Mouse (Mus musculus) mature B cell (primary cell): ENCODE measurements around the gene Susd1.

Source experiments
- in situ Hi-C: fragments of 300-500 bp; cut with MboI; formaldehyde crosslinking; loops from 2 replicates; pipeline ENCODE4 v1.14.3; 2019

Gene Susd1

DNA sequence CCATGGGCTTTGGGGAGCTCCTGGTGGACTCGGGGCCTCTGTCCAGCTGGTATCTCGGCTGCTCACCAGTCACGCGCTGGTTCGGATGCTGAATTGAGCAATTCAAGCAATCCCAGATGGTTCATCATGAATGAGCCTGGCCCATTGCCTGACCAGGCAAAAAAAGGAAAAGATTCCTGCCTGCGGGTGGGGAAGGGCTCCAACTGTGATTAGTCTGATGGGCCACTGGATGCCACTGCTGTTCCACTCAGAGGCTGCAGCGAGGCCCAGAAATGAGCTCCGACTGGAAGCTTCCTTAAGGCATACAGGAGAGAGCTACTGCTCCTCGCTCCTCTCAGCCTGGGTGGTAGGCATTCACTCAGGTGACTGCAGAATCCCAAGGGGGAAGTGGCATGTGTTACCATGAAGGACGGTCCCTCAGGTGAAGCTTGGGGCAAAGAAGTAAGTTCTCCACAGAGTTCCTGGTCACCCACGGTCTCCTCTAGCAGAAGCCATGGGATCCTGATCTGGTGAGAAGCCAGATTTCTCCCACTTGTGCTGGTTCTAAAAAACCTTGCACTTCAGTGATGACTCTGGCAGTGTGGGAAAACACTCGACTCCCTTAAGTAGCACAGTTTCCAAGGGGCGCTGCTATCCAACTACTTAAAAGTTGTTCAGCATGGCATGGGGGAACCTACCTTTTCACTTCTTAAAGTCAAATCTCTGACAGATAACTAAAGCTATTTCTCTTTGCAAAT, 57.3 kb downstream of the Susd1 start:
- in situ Hi-C loops: no loop called here

DNA sequence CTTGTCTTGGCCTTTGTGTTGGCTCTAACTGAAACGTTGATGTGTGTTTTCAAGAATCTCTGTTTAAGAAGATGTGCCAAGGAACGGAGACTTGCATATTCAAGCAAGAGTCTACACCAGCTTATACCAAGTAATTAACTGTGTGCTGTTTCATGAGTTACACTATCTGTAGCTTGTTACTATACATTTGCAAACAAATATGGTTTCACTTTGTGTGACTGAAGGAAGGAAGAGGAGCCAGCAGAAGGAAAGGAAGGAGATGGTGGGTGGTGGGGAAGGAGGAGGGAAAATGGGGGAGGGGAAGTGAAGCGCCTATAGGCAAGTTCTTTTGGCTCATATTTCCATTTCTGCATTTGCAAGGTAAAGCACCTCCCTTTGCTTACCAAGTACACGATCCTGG, 58.0 kb downstream of the Susd1 start:
- in situ Hi-C loops: no loop called here

DNA sequence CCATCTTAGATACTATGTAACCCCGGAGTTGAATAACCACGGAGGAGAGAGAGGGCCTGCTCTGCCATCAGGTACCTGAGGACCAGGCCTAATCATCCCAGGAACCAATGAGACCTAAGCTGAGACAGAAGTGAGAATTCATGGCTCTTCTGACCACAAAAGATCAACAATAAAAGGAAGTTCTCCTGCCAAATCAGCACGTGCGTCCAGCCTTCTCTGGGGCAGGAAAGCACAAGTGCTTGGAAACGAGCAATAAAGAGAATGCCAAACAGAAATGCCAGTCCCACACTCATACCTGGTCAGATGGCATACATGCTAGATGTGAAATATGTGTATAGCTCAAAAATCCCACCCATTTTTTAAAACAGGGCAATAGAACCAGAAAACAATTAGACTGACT, 58.6 kb downstream of the Susd1 start:
- in situ Hi-C loops: no loop called here

DNA sequence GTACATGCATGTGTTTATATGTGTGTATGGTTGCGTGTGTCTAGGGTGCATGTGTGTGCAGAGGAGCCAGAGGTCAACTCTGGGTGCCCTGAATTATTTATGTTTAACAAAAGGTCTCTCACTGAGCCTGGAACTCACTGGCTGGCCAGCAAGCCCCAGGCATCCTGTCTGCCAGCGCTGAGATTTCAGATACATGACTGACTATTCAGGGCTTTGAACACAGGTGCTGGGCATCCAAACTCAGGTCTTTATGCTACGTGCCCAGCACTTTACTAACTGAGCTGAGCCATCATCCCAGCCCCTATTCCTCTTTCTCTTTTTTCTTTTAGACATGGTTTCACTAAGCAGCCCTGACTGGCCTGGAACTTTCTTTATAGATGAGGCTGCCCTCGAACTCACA, 59.8 kb downstream of the Susd1 start:
- in situ Hi-C loops: no loop called here

DNA sequence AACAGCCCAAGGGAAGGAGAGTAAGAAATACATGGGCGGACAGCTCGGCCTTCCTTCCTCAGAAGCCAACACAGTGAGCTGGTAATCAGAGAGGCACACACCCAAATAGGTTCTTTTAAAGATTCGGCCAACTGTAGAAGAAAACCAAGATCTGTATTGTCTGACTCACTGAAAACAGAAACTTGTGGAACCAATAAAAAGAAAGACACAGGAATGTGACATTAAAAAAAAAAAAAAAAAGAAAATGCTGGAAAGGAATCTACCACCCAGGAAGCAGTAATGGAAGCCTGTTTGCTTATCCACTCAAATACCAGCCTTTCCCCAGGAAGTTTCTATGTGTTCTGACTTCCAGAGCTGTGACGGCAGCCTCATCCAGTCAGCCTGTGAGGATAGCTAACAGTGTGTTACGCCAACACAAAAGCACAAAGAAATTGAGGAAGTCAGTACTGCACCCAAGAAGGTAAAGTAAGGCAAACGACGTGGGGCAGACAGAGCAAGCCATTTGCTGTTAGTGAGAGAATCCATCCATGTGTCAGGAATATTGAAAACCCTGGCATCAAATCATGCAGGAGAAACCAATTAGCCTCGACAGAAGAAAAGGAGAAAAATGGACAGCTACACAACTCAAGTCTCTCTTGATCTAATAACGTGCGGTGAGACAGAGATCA, 64.0 kb downstream of the Susd1 start:
- in situ Hi-C loops: no loop called here

DNA sequence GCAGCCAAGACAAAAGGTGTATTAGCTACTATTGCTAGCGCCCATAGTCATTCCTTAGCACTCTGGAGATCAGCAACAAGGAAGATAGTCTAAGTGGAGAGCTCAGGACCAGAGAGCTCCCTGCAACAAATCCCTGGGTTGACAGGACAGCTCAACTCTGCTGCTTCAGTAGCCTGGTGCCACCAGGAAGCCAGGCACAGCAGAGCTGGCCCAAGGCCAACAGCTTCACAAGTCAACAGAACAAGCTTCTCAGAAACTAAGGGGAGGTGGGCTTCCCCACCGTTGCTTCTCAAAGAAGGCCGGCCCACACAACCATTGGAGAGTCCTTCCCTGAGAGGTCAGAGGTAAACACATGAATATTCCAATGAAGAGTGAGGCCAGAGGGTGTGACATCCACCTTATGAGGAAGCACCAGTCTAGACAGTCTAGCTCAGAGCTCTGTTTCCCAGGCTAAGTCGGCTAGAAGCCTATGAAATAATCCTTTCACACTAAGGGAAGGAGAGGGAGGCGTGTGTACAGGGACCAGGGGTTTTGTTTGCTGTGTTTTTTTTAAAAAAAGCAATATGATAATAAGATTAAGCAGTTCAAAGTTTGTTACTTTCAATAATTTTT, 65.8 kb downstream of the Susd1 start:
- in situ Hi-C loops: no loop called here

DNA sequence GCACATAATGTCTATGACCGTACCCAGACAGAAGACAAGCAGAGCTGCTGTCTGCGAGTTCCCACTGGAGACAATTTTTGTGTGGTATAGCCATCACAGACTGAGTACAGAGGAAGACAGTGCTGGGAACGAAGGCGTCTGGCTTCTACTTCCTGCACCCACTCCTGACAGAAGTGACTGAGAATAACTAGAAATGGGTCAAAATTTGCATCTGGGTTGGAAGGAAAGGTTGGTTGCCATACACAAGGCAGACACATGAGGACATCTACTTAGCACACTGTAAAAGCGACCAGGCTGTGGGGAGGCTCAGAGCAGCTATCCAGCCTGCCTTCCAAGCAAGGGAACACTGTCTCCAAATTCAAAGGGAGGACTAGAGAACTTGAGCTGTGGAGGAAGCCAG, 66.5 kb downstream of the Susd1 start:
- in situ Hi-C loops: no loop called here

DNA sequence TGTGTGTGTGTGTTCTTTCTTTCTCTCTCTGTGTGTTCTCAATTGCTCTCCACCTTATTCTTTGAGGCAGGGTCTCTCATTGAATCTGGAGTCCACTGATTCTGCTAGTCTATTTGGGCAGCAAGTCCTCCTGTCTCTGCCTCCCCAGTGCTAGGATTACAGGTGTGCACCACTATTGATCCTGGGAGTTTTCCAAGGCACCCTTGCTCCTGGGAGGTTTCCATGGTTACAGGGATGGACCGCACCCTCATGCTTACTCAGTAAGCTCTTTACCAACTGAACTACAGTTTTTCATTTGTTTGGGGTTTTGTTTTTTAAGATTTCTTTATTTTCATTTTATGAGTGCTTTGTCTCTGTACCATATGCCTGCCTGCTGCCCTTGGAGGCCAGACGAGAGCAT, 68.5 kb downstream of the Susd1 start:
- in situ Hi-C loops: loop anchor here (10.0 kb wide), 1 partner anchor 195 kb away; no protein-coding TSS in a partner anchor

DNA sequence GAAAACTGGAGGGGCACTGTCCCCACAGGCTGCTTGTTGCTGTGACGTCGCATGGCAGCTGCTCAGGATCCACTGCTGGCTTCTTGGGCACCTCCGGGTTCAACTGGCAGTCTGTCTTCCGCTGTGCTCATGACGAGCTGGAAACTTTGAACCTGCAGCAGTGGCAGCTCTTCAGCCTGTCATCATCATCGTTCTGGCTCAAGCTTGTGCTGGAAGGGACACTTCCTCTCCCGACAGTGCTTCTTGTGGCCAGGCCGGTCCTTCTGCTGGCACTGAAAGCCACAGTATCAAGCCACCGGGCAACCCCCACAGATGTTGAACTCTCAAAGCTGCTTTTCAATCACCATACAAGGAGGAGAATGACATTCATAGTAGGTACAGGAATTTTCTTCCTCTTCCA, 70.3 kb downstream of the Susd1 start:
- in situ Hi-C loops: loop anchor here (10.0 kb wide), 1 partner anchor 197 kb away; no protein-coding TSS in a partner anchor

DNA sequence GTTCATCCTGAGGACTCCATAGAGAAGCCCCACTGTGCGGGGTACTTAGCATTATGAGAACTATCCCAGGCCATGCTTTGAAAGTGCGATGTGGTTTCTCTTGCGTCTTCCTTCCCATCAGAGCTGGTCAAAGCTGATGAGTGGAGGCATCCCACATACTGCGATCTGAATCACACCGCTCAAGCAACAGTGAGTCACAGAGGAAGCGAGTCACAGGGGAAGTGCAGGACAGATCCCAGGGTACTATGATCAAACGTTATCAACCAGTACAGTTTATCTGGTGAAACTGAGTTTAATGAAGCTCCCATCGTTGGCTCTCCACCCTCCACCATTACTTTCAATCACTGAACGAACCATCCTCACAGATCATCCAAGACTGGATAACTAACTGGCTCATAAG, 72.2 kb downstream of the Susd1 start:
- in situ Hi-C loops: loop anchor here (10.0 kb wide), 1 partner anchor 199 kb away; no protein-coding TSS in a partner anchor

DNA sequence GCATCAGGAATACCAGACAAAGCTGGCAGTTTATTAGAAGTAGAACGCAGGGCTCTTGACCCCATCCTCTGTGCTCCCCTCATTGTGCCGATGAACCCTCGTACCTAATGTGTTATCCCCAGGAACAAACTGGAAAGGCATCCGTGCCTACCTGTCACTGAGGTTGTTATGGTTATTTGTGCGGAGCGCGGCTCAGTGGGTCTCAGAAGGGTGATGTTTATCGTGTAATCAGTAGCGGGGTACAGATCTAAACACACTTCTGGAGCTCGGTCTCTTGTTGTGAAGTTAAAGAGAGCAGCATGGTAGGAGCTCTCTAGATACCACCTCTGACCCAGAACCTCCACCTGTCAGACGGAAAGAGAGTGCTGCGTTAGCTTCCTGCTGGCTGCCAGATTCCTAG, 72.9 kb downstream of the Susd1 start:
- in situ Hi-C loops: loop anchor here (10.0 kb wide), 1 partner anchor 199 kb away; no protein-coding TSS in a partner anchor

DNA sequence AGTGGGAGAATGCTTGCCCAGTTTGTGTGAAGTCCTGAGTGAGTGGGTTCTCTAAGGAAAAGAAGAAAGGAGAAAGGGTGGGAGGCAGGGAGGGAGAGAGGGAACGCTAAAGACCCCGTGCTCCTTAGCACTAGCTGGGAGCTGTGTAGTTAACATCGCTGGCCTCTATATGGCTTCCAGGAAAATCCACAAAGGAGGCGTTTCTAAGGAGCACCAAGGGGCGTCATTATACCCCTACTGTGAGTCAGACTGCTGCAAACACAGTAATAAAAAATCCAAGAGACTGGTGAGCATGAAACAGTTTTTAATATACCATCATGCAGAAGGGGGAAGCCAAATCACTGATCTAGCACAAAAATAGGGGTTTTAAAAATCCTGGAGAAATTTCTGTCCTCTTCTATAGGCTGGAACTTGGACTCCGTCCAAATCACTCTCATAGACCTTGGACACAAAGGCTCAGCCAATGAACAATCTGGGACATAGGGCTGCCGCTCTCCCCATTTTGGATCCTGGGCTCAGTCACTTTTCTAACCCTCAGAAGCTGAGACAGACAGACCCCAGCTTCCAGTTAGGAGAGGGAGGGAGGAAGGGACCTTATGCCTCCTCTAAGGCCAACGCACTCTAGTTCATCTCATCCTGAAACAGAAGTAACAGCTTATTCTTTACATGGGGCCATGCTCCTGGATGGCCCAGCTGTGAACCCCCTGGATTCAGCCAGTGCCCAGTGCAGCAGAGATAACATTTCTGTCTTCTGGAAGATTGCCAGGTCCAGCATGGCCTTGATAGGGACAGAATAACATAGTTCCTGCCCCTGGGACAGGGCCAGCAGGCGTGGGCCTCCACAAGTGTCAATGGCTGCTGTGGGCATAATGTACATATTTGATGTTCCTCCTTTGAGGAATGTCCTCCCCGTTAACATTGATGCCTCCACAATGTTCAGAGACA, 73.9 kb downstream of the Susd1 start:
- in situ Hi-C loops: loop anchor here (10.0 kb wide), 1 partner anchor 200 kb away; no protein-coding TSS in a partner anchor

DNA sequence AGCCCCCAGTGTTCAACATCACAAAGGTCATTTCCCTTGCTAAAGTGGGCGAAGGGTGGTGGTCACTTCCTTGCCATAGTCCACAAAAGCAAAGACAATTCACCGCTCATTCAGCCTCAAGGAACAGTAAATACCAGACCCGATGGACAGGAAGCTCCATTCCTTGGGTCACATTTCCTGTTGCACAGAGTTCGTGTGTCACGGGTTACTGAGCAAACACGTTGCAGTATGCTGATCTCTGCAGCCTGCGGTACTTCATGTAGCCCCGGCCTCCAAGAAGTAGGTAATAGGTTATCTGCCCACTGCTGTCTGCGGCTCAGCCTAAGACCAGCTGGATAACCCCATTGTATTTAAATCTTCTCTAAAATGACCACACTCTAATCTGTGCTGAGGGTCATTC, 75.4 kb downstream of the Susd1 start:
- in situ Hi-C loops: loop anchor here (10.0 kb wide), 1 partner anchor 202 kb away; no protein-coding TSS in a partner anchor

DNA sequence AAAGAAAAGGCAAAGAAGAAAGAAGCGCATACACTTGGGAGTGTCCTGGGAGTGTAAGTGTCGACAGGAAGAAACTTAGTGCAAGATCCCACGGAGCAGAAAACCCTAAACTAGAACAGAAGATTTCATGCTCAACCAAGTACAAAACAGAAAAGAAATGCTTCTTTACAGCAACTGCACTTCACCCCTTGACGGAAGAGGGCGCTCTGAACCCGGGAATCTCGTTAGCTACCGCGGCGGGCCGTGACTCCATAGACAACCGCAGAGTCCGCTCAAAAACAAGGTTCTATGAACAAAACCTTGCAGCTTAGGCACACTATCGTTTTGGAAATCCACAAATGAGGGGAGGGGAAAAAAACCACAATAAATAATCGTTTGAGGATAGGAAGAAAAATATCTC, 77.7 kb downstream of the Susd1 start:
- in situ Hi-C loops: loop anchor here (10.0 kb wide), 1 partner anchor 204 kb away; no protein-coding TSS in a partner anchor

DNA sequence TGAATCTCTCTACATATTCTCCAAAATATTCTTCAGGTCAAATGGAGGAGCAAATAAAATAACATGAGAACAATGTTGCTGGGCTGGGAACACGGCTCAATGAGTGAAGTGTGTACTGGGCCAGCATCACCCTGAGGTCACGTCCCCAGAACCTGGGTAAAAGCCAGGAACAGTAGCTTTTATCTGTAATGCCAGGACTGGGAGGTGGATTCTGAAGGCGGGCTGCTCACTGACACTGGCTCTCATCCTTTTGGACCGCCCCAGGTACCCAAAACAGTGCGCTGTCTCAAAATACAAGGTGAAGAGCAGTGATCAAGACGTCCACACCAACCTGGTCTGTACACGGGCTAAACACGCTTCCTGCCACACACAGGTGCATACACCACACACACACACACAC, 78.5 kb downstream of the Susd1 start:
- in situ Hi-C loops: loop anchor here (10.0 kb wide), 1 partner anchor 205 kb away; no protein-coding TSS in a partner anchor

DNA sequence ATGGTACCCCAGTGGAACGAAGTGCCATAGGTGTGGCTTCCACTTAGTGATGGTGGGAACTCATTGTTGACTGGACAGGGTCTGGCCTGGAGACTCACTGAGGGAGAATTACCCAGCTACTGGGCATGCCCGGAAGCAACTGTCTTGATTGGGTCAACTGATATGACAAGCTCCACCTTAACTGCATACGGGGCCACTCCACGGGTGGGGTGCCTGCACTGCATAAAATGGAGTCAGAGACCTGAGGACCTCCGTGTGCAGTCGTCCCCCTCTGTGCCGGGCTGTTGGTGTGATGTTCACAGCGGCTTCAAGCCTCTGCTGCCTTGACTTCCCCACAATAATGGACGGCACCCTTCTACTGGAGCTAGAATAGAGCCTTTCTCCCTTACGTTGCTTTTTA, 79.5 kb downstream of the Susd1 start:
- in situ Hi-C loops: no loop called here

DNA sequence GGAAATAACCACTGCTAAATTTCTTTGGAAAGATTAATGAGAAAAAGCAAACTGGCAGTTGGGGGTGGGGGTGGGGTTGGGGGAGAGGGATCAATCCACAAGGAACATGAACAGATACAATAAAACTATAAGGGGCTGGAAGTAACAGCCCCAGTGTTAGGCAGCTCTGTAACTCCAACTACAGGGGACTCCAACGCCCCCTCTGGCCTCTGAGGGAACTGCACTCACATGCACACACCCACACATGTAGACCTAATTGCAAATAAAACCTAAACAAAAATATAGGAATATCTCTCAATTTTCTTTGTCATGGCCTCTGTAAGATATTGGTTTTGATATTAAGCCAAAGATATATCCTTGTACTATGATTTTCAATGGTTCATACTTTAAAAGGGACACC, 83.0 kb downstream of the Susd1 start:
- in situ Hi-C loops: no loop called here

DNA sequence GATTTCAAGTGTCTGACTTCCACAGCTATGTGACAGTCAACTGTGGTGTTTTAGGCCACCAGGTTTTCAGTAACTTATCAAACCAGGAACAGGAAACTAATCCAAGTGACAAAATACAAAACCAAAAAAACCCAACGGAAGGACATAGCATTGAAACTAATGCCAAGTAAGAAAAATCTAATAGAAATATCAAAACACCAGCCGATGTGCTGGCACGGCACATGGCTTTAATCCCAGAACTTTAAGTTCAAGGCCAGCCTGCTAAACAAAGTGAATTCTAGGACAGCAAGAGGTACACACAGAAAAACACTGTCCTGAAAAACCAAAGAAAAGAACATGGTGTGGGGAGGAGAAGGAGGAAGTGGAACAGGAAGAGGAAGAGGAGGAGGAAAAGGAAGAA, 83.8 kb downstream of the Susd1 start:
- in situ Hi-C loops: no loop called here

DNA sequence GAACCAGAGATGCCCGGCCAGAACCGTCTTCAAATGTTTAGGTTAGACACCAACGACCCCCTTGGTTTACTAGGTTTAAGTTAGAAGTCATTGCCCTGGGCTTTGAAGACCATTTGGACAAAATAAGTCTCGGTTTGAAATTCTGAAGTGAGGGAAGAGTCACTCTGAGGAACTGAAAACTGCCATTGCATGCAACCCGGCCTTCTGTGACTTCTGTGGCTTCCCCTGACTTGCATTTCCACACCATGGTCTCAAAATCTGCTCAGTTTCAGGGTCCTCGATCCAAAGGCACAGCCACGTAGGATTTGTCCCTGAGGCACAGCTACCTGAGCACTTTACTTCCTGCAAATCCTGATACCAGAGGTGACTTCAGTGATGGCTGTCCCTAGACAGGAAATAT, 86.5 kb downstream of the Susd1 start:
- in situ Hi-C loops: no loop called here

DNA sequence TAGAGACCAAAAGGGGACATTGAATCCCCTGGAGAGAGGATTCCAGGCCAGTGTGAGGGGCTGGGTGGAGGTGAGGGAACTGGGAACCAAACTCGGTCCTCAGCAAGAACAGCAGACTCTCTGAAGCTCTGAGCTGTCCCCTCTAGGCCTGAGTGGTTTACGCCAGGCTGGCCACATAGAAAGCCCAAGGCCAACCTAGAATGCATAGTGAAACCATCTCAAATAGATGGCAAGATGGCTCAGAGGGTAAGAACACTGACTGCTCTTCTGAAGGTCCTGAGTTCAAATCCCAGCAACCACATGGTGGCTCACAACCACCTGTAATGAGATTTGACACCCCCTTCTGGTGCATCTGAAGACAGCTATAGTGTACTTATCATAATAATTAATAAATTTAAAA, 88.1 kb downstream of the Susd1 start:
- in situ Hi-C loops: no loop called here

DNA sequence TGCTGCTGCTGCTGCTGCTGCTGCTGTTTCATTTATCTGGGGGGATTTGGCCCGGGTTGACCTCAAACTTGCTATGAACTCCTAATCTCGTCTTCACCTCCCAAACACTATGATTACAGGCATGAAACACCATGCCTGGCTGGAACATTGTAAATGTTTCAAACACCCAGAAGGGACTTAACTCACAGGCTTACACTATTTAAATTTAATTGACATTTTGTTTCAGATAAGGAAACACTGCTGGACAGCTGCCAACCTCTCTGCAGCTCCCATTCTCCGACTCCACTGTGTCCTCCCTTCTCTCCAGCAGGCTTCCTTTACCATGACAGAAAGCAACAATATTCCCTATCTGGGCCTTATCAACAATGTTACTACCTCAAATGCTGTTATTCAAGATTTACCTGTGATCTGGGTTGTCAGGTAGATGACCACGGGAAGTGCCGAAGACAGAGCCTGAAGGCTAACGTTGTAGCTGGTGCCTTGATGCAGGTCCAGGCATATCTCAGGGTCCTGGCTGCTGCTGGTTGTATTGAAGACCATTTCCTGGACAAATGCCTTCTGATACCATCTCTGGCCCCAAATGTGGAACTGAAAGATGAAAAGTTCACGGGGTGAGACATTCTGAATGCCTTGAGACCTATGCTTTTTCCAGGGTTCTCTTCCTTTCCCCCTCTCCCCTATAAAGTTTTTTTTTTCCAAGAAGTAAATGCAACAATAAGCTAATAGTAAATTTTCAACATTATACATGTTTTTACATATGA, 88.8 kb downstream of the Susd1 start:
- in situ Hi-C loops: loop anchor here (25.0 kb wide), 1 partner anchor 262 kb away; no protein-coding TSS in a partner anchor
